Mouse (Mus musculus): ENCODE results near the gene Gm49333. TPM values are rescaled to one million over a fixed set of nuclear protein-coding genes. Genes with fewer than 3 reads are reported as not detected.
A peak's percentile ranks its signal among the peaks of the same experiment; 100 is the strongest.

The Gm49333 gene
- polyA plus RNA-seq, 1 experiment = not detected

- TF ChIP-seq FLI1 (IDR thresholded peaks at IDR 0.05; ENCODE audit: low read length) (no peak), GATA1 (IDR thresholded peaks at IDR 0.05; ENCODE audit: borderline replicate concordance, low read length) (no peak)
- peaks cover 6% of the 10 kb centered on the region for H3K4me1 ChIP-seq
- no peaks in the 10 kb centered on the region for H3K36me3 ChIP-seq (replicated peaks; ENCODE audit: low read length)
- H3K9me3 ChIP-seq = peaks cover 2% of the 10 kb centered on the region; the same call in 1 of the 2 replicates
- H3K4me3 ChIP-seq (replicated peaks) = no peak overlapping the region
- H3K27me3 ChIP-seq (replicated peaks) = peaks cover 78% of the 10 kb centered on the region
Observed at GRCm38 (mm10) chr16:20596687-20597441, 14.5 kb upstream of the Gm49333 start.

DNA sequence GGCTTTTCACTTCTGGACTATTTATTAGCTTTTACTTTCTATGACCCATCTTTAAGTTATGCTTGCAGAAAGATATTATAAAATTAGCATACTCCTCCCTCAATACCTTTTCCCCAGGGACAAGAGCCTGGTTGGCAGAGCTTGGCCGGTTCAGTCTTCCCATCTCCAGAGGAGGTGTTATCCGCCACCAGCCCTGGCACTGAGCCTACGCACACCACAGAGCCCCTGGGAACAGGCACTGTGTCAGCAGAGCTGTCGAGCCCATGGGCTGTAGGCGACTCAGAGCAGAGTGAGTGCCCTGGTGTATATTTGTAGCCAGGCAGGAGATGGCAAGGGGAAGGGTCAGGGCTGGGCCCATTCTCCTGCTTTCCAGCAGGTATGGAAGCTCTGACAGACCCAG, 10.9 kb upstream of the Gm49333 start:
- peaks cover under 1% of the 10 kb centered on the region; the same call in 1 of the 2 replicates for H3K4me1 ChIP-seq
- peaks cover 44% of the 10 kb centered on the region for H3K27me3 ChIP-seq (replicated peaks)
- no peak overlapping the region for H3K4me3 ChIP-seq (replicated peaks)
- H3K9me3 ChIP-seq = peaks cover 6% of the 10 kb centered on the region; the same call in 1 of the 2 replicates
- H3K36me3 ChIP-seq (replicated peaks; ENCODE audit: low read length) = peaks cover 19% of the 10 kb centered on the region
- no peak for TF ChIP-seq GATA1 (IDR thresholded peaks at IDR 0.05; ENCODE audit: borderline replicate concordance, low read length)
- TF ChIP-seq FLI1 (IDR thresholded peaks at IDR 0.05; ENCODE audit: low read length) = no peak

DNA sequence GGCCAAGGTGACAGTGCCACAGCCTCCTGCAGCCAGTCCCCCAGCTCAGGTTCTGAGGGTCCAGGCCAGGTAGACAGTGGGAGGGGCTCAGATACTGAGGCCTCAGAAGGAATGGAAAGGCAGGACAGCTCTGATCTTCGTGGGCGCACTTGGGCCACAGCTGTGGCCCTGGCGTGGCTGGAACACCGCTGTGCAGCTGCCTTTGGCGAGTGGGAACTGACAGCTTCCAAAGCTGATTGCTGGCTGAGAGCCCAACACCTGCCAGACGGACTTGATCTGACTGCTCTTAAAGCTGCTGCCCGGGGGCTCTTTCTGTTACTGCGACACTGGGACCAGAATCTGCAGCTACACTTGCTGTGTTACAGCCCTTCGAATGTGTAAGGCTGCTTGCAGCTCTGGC, 6.7 kb upstream of the Gm49333 start:
- peaks cover 6% of the 10 kb centered on the region; the same call in 1 of the 2 replicates for H3K9me3 ChIP-seq
- peaks cover 57% of the 10 kb centered on the region for H3K36me3 ChIP-seq (replicated peaks; ENCODE audit: low read length)
- H3K4me3 ChIP-seq (replicated peaks) = no peak overlapping the region
- peaks cover 16% of the 10 kb centered on the region for H3K27me3 ChIP-seq (replicated peaks)
- H3K4me1 ChIP-seq = peaks cover 23% of the 10 kb centered on the region
- no peak for TF ChIP-seq FLI1 (IDR thresholded peaks at IDR 0.05; ENCODE audit: low read length)
- no peak for TF ChIP-seq GATA1 (IDR thresholded peaks at IDR 0.05; ENCODE audit: borderline replicate concordance, low read length)

DNA sequence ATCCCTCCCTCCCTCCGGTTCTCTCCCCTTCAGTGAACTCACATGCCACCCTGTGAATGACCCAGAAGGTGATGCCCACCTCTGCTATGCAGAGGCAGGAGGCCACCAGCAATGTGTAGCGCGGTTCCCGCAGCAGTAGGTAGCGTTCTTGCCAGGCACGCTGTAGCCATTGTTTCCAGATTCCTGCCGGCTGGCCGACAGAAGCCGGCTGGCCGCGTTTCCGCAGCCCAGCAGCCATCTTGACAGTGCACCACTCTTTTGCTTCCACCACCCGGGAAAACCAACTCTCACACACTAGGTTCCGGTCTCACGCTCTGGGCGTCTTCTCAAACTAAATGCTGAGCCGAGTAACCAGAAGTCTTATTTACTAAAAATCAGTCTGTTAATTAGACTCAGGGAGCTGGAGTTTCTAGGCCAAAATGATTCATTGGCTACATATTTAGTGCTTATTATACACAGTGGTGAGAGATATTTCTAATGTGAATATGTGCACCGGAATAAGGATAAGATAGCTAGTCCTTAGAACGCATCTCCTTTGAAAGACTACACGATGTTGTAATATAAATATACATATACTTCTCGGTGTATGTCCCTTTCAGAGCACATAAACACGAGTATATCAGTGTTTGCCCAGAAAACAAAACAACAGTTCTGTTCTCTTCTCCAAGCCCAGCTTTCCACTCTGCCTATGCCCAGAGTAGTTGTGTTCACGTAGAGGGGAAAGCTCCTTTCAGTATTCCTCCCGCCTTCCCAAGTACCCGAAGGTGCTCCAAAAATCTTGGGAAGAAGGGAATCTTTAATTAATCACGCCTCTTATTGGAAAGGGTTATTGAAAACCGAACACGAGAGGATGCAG, 681 bp upstream of the Gm49333 start:
- peaks cover 41% of the 10 kb centered on the region for H3K36me3 ChIP-seq (replicated peaks; ENCODE audit: low read length)
- peaks cover 43% of the 10 kb centered on the region for H3K4me1 ChIP-seq
- TF ChIP-seq GATA1 (IDR thresholded peaks at IDR 0.05; ENCODE audit: borderline replicate concordance, low read length) = no peak
- no peak for TF ChIP-seq FLI1 (IDR thresholded peaks at IDR 0.05; ENCODE audit: low read length)
- peak overlapping the region; percentile 97 for H3K4me3 ChIP-seq (replicated peaks)
- no peaks in the 10 kb centered on the region for H3K9me3 ChIP-seq
- H3K27me3 ChIP-seq (replicated peaks) = no peaks in the 10 kb centered on the region

- no peak for TF ChIP-seq GATA1 (IDR thresholded peaks at IDR 0.05; ENCODE audit: borderline replicate concordance, low read length)
- TF ChIP-seq FLI1 (IDR thresholded peaks at IDR 0.05; ENCODE audit: low read length) = no peak
- peak overlapping the region; percentile 92 for H3K4me3 ChIP-seq (replicated peaks)
- peaks cover 53% of the 10 kb centered on the region for H3K27me3 ChIP-seq (replicated peaks)
- peaks cover 35% of the 10 kb centered on the region for H3K4me1 ChIP-seq
- peaks cover 15% of the 10 kb centered on the region for H3K36me3 ChIP-seq (replicated peaks; ENCODE audit: low read length)
- no peaks in the 10 kb centered on the region for H3K9me3 ChIP-seq
Observed at GRCm38 (mm10) chr16:20619541-20620398, 8.4 kb downstream of the Gm49333 start.

GRCm38 (mm10) chr16:20620399-20620735, 9.0 kb downstream of the Gm49333 start:
- peaks cover 53% of the 10 kb centered on the region for H3K27me3 ChIP-seq (replicated peaks)
- peaks cover 15% of the 10 kb centered on the region for H3K36me3 ChIP-seq (replicated peaks; ENCODE audit: low read length)
- H3K9me3 ChIP-seq = no peaks in the 10 kb centered on the region
- H3K4me1 ChIP-seq = peaks cover 38% of the 10 kb centered on the region
- TF ChIP-seq FLI1 (IDR thresholded peaks at IDR 0.05; ENCODE audit: low read length) (no peak), GATA1 (IDR thresholded peaks at IDR 0.05; ENCODE audit: borderline replicate concordance, low read length) (no peak)
- H3K4me3 ChIP-seq (replicated peaks) = peak overlapping the region; percentile 92

DNA sequence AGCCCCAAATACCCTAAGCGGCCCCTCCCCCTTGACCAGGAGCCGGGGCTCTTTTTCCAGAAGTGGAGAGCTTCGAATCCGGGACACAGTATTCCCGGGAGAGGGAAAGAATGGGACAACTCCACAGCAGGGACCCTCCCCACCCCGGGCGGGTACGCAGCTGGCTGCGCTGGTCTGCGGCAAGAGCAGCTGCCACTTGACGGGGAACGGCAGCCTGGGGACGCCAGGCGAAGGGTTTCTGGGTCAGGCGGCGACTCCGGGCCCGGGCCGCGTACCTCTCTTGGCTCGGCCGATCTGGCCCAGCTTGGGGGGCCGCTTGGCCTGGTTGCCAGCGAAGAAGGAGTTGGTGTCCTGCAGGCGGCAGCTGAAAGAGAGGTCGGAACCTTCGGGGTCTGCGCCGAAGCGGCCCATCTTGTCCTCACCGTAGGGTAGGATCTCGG, 9.4 kb downstream of the Gm49333 start:
- H3K27me3 ChIP-seq (replicated peaks) = peaks cover 53% of the 10 kb centered on the region
- TF ChIP-seq FLI1 (IDR thresholded peaks at IDR 0.05; ENCODE audit: low read length) (no peak), GATA1 (IDR thresholded peaks at IDR 0.05; ENCODE audit: borderline replicate concordance, low read length) (no peak)
- H3K9me3 ChIP-seq = 0 out of 2 replicates have a peak, but pooled peaks cover 2% of the 10 kb centered on the region
- peaks cover 42% of the 10 kb centered on the region for H3K4me1 ChIP-seq
- peaks cover 15% of the 10 kb centered on the region for H3K36me3 ChIP-seq (replicated peaks; ENCODE audit: low read length)
- H3K4me3 ChIP-seq (replicated peaks) = peak overlapping the region; percentile 92

DNA sequence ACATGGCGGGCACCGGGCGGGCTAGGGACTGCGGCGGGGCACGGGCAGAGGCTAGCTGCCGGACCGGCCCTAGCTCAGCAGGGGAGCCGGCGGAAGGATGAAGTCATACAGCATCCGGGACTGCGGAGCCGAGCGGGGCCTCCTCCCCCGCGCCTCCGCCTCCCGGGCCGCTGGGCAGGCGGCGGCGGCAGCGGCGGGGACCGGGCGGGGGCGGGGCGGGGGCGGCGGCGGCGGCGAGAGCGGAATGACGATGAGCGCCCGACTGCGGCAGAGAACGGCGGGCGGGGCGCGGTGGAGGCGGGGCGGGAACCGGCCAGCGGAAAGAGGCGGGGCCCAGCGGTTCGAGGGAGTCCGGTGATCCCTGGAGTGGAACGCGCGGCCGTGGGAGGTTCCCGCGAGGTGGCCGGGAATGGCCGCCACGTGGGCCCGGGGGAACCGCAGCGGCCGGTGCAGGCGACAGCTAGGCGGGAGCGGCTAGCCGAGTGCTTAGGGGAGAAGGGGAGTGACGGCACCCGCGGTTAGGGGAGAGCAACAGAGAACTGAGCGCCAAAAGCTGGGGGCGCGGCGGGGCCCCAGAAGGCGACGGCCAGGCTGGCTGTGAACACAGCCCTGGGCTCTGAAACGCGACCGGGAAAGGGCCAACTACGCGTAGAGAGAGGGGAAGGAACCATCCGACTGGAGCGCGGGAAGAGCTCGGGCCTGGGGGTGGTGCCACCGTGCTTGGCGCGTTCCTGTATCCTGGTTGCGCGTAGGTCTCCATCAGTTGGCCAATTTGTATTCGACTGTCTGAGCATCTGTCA, 10.0 kb downstream of the Gm49333 start, which contains the start of gene Camk2n2:
Gene Camk2n2, minus strand, starts transcription at position 97 of the 800 bp plus-strand sequence.
- peaks cover 55% of the 10 kb centered on the region for H3K27me3 ChIP-seq (replicated peaks)
- peaks cover 43% of the 10 kb centered on the region for H3K4me1 ChIP-seq
- peak within 1 kb of the TSS; percentile 92 for H3K4me3 ChIP-seq (replicated peaks)
- H3K9me3 ChIP-seq = 0 out of 2 replicates have a peak, but pooled peaks cover 2% of the 10 kb centered on the region
- H3K36me3 ChIP-seq (replicated peaks; ENCODE audit: low read length) = peaks cover 15% of the 10 kb centered on the region
- TF ChIP-seq GATA1 (IDR thresholded peaks at IDR 0.05; ENCODE audit: borderline replicate concordance, low read length) = no peak
- no peak for TF ChIP-seq FLI1 (IDR thresholded peaks at IDR 0.05; ENCODE audit: low read length)

Measured in megakaryocyte, embryonic 14.5 days (primary cell).